Mouse (Mus musculus): Measurements from ENCODE around the gene Cmip.

- TF ChIP-seq CTCF (conservative IDR thresholded peaks at IDR 0.05; ENCODE audit: insufficient read depth, insufficient read length, low read depth, low read length) (no peak), POLR2A (IDR thresholded peaks at IDR 0.05; ENCODE audit: low read depth, low read length) (no peak)
Measured at GRCm38 (mm10) chr8:117446344-117446997, 189.6 kb downstream of the Cmip start.
